Mouse (Mus musculus): Measurements from ENCODE around the gene Luzp4. TPM values are rescaled to one million over a fixed set of nuclear protein-coding genes. Genes with fewer than 3 reads are reported as not detected.
"Not testable (repeated sequence)": the region's sequence is repeated elsewhere in the genome, so short reads cannot be mapped to it uniquely, and the experiment has no call there.

The Luzp4 gene
- total RNA-seq (2021) = not detected
- polyA plus RNA-seq (2012; rRNA removed) = not detected in 2 replicates
- long read RNA-seq = 0 reads

DNA sequence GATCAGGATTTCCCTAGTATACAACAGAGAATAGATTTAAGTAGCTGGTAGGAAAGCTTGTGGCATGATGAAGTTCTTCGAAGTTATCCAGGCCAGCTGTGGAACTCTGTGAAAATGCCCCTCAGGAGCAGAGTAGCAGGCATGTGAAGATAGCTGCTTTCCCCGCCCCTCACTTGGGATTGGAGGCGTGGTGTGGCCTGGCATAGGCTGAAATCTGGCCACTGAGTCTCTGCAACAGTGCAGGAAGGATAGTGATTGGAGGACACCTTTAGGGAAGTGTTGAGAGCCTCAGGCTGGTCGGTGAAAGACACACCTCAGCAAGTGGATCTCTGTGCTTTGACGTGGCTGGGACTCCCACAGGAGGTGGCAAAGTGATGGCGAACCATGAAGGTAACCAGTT, at the start of gene Luzp4:
Gene Luzp4, plus strand, starts transcription at position 301 of the 400 bp plus-strand sequence.
- H3K27ac ChIP-seq; H3K4me3 ChIP-seq; H3K79me2 ChIP-seq (replicated peaks; ENCODE audit: control insufficient read depth, insufficient read depth, low read length); H3K4me1 ChIP-seq (ENCODE audit: control insufficient read depth, insufficient read depth, low read length); intact Hi-C loops (cut with DNase I); DNase-seq; H3K9ac ChIP-seq (ENCODE audit: low read depth, low read length); H3K27me3 ChIP-seq (ENCODE audit: control insufficient read depth, insufficient read depth, low read length); H3K36me3 ChIP-seq (ENCODE audit: control insufficient read depth, insufficient read depth, low read length): not testable (repeated sequence)
- WGBS = 56% methylated on average over 5 of the region's 6 CpGs

DNA sequence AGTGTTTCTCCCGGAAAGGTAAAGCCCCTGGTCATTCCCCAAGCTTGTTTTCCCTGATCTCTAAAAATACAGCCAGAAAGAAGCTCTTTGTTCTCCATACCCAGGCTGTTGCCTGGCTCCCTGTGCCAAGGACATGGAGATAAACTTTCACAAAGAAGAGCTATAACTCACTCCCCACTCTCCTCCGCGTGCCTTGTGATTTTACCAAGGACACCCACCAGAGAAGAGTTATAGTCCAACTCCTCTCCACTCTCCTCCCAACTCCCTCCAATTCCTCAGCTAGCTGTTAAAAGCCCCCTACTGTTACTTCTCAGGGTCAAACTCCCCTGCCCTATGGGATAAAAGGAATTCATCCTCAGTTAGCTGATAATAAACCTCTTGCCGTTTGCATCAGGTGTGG, 15.6 kb upstream of the Luzp4 start:
- H3K9ac ChIP-seq (ENCODE audit: low read depth, low read length); intact Hi-C loops (cut with DNase I); H3K4me1 ChIP-seq (ENCODE audit: control insufficient read depth, insufficient read depth, low read length); H3K4me3 ChIP-seq; H3K36me3 ChIP-seq (ENCODE audit: control insufficient read depth, insufficient read depth, low read length); DNase-seq; H3K27ac ChIP-seq; H3K79me2 ChIP-seq (replicated peaks; ENCODE audit: control insufficient read depth, insufficient read depth, low read length); H3K27me3 ChIP-seq (ENCODE audit: control insufficient read depth, insufficient read depth, low read length): not testable (repeated sequence)
- WGBS = 81% methylated on average over 4 of the region's 4 CpGs

Other genes starting within 250 kb of the Luzp4 start
- gene Gm8334, start 242.5 kb upstream of the Luzp4 start, total RNA-seq (2021) = not detected
- not detected in 2 replicates for gene Gm8334, start 242.5 kb upstream of the Luzp4 start, polyA plus RNA-seq (2012; rRNA removed)
- gene Gm15127, start 194.0 kb upstream of the Luzp4 start, total RNA-seq (2021) = not detected
- not detected in 2 replicates for gene Gm15127, start 194.0 kb upstream of the Luzp4 start, polyA plus RNA-seq (2012; rRNA removed)
- not detected for gene Ott, start 216.6 kb downstream of the Luzp4 start, total RNA-seq (2021)
- gene Ott, start 216.6 kb downstream of the Luzp4 start, polyA plus RNA-seq (2012; rRNA removed) = not detected in 2 replicates